Mouse (Mus musculus) stomach, postnatal 0 days (tissue): ENCODE measurements around the gene Zfp53. TPM values are rescaled to one million over a fixed set of nuclear protein-coding genes. Genes with fewer than 3 reads are reported as not detected.
"Not testable (repeated sequence)": the region's sequence is repeated elsewhere in the genome, so short reads cannot be mapped to it uniquely, and the experiment has no call there.

ENCODE experiments used
- ATAC-seq: fragments of 200-750 bp; cut with Nextera tagmentation; 2 replicates; pipeline ENCODE4 v1.8.0; 2017; ENCODE audit not compliant: low FRiP score, low TSS enrichment
- DNase-seq: peaks from one replicate; pipeline ENCODE4 v3.0.0-alpha.2; 2016; ENCODE audit warnings: low spot score
- H3K27ac ChIP-seq: fragments of 300-500 bp; sonication (generic); replicated peaks from 2 replicates; pipeline ENCODE4 v1.5.1; 2014; ENCODE audit warnings: mild to moderate bottlenecking, control low read depth
- H3K27me3 ChIP-seq: fragments of 300-500 bp; sonication (generic); 2 replicates; pipeline ENCODE4 v1.6.1; 2014; ENCODE audit warnings: low read length; ENCODE audit not compliant: control insufficient read depth, insufficient read depth
- H3K36me3 ChIP-seq: fragments of 300-500 bp; sonication (generic); 2 replicates; pipeline ENCODE4 v1.6.1; 2014; ENCODE audit warnings: low read length, mixed read lengths; ENCODE audit not compliant: control insufficient read depth, insufficient read depth
- H3K4me1 ChIP-seq: fragments of 300-500 bp; sonication (generic); replicated peaks from 2 replicates; pipeline ENCODE4 v1.6.1; 2014; ENCODE audit warnings: antibody characterized with exemption; ENCODE audit not compliant: control insufficient read depth, insufficient read depth
- H3K4me2 ChIP-seq: fragments of 300-500 bp; sonication (generic); replicated peaks from 2 replicates; pipeline ENCODE4 v1.6.1; 2014; ENCODE audit warnings: low read depth, mild to moderate bottlenecking, control low read depth, moderate library complexity
- H3K4me3 ChIP-seq: fragments of 300-500 bp; sonication (generic); 2 replicates; pipeline ENCODE4 v1.5.1; 2014; ENCODE audit warnings: low read depth, low read length, control low read depth
- H3K9ac ChIP-seq: fragments of 300-500 bp; sonication (generic); 2 replicates; pipeline ENCODE4 v1.6.1; 2014; ENCODE audit warnings: mild to moderate bottlenecking, low read length, control low read depth, mixed read lengths
- H3K9me3 ChIP-seq: fragments of 300-500 bp; sonication (generic); 2 replicates; pipeline ENCODE4 v1.6.1; 2016; ENCODE audit warnings: low read length; ENCODE audit not compliant: control insufficient read depth
- CTCF ChIP-seq: IDR thresholded peaks from 2 replicates; pipeline ENCODE4 v1.5.1; 2016; ENCODE audit warnings: antibody characterized with exemption, low read depth, mild to moderate bottlenecking, moderate library complexity
- EP300 ChIP-seq: optimal IDR thresholded peaks from 2 replicates; pipeline ENCODE3; 2016; ENCODE audit warnings: antibody characterized with exemption
- WGBS: fragments of 180-500 bp; shearing (Covaris S2); extraction: QIAGEN DNeasy Blood & Tissue Kit; methylation state at CpG from one replicate; pipeline ENCODE4 v1.1.7; 2014; 5-methylcytosine and 5-hydroxymethylcytosine counted together
- polyA plus RNA-seq: library from polyadenylated mRNA; unstranded; fragments of >200 nt; fragmentation: Nextera tagmentation; extraction: Ambion mirVana; gene quantifications from 2 replicates; pipeline ENCODE4 v1.2.1, GENCODE M21; 2015

The Zfp53 gene
- polyA plus RNA-seq, 1 experiment from 2014 or later: 9.3 TPM

GRCm38 (mm10) chr17:21472653-21473307 lies 16.0 kb upstream of the Zfp53 start:
- ATAC-seq: no peak
- Histone ChIP-seq H3K4me1 (no peaks in the 10 kb centered on the region), H3K9me3 (no peaks in the 10 kb centered on the region), H3K9ac (no peak overlapping the region), H3K27me3 (no peaks in the 10 kb centered on the region), H3K36me3 (no peaks in the 10 kb centered on the region), H3K27ac (no peak overlapping the region), H3K4me3 (no peak overlapping the region), H3K4me2 (no peak overlapping the region; the same call in 1 of the 2 replicates)
- TF ChIP-seq EP300 (no peak), CTCF (no peak)
- WGBS: 37% methylated on average over 2 of the region's 2 CpGs
- no peak for DNase-seq

- no peak for TF ChIP-seq EP300
- TF ChIP-seq CTCF: peak; percentile 60
- Histone ChIP-seq H3K4me2 (no peak overlapping the region; the same call in 1 of the 2 replicates), H3K9me3 (no peaks in the 10 kb centered on the region), H3K9ac (no peak overlapping the region), H3K36me3 (no peaks in the 10 kb centered on the region), H3K4me1 (no peaks in the 10 kb centered on the region), H3K27ac (0 out of 2 replicates have a peak overlapping the region, but pooled peaks have one; percentile 2), H3K4me3 (no peak overlapping the region), H3K27me3 (no peaks in the 10 kb centered on the region)
- peak; percentile 19 for DNase-seq
- peak; percentile 76 for ATAC-seq
- WGBS: 33% methylated on average over 14 of the region's 14 CpGs
These were observed 15.2 kb upstream of the Zfp53 start for GRCm38 (mm10) chr17:21473362-21474190.

- 2% methylated on average over 9 of the region's 10 CpGs for WGBS
- H3K27ac ChIP-seq, H3K27me3 ChIP-seq, H3K4me3 ChIP-seq, H3K9me3 ChIP-seq, DNase-seq, H3K9ac ChIP-seq, H3K4me2 ChIP-seq, H3K36me3 ChIP-seq, ATAC-seq, H3K4me1 ChIP-seq: not testable (repeated sequence)
These were observed 14.1 kb upstream of the Zfp53 start for GRCm38 (mm10) chr17:21474729-21475128.

- H3K4me3 ChIP-seq, H3K9me3 ChIP-seq, H3K27ac ChIP-seq, H3K4me2 ChIP-seq, H3K36me3 ChIP-seq, DNase-seq, H3K4me1 ChIP-seq, ATAC-seq, H3K9ac ChIP-seq, H3K27me3 ChIP-seq: not testable (repeated sequence)
- 73% methylated on average over 1 of the region's 1 CpGs for WGBS
These were observed 13.5 kb upstream of the Zfp53 start for GRCm38 (mm10) chr17:21475290-21475689.

GRCm38 (mm10) chr17:21476351-21476750 lies 12.4 kb upstream of the Zfp53 start:
- not testable (repeated sequence) for H3K27ac ChIP-seq, H3K9me3 ChIP-seq, DNase-seq, H3K27me3 ChIP-seq, H3K9ac ChIP-seq, H3K4me1 ChIP-seq, H3K4me2 ChIP-seq, H3K36me3 ChIP-seq, H3K4me3 ChIP-seq, ATAC-seq
- WGBS: 55% methylated on average over 4 of the region's 9 CpGs

- H3K9ac ChIP-seq, ATAC-seq, DNase-seq, H3K36me3 ChIP-seq, H3K9me3 ChIP-seq, H3K27me3 ChIP-seq, H3K4me1 ChIP-seq, H3K4me3 ChIP-seq, H3K27ac ChIP-seq, H3K4me2 ChIP-seq: not testable (repeated sequence)
- WGBS: 56% methylated on average over 9 of the region's 10 CpGs
These were observed 10.6 kb upstream of the Zfp53 start for GRCm38 (mm10) chr17:21478103-21478777.
